Mouse (Mus musculus): ENCODE data around the gene Adam30. TPM values are rescaled to one million over a fixed set of nuclear protein-coding genes. Genes with fewer than 3 reads are reported as not detected.

The Adam30 gene
- polyA plus RNA-seq, 2 experiments, result 0.03 TPM; not detected in 1

DNA sequence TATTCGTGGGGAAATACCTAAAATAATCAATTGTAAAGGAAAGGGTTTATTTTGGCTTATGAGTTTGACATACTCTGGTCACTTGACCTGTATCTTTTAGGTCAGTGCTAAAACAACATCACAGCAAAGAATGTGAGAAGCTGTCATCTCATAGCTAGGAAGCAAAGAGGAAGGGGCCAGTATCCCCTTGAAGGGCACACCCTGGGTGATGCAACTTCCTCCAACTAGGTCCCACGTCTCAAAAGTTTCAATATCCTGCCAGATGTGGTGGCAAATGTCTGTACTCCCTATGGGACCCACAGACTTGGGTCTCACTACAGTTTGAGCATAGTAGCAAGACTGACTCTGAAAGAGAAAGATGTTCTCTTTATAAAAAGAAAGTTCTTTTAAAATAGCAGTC is 2.8 kb upstream of the Adam30 start:
- H3K27ac ChIP-seq (replicated peaks; ENCODE audit: low read depth, low read length), result no peak overlapping the region
- no peaks in the 10 kb centered on the region for H3K36me3 ChIP-seq (ENCODE audit: control insufficient read depth, insufficient read depth, low read length)
- no peak overlapping the region for H3K4me2 ChIP-seq (replicated peaks; ENCODE audit: low read depth, low read length, severe bottlenecking)
- H3K4me3 ChIP-seq (replicated peaks; ENCODE audit: low read length), result no peak overlapping the region
- 57% methylated on average over 2 of the region's 2 CpGs for WGBS
- ATAC-seq (ENCODE audit: low FRiP score, low read depth) (no peak), DNase-seq (ENCODE audit: low spot score) (no peak)
- TF ChIP-seq POLR2A (IDR thresholded peaks at IDR 0.05; ENCODE audit: borderline replicate concordance, extremely low read depth, insufficient read depth, insufficient read length), result no peak
- H3K4me1 ChIP-seq (ENCODE audit: control insufficient read depth, insufficient read depth, low read length), result no peaks in the 10 kb centered on the region
- no peaks in the 10 kb centered on the region for H3K9me3 ChIP-seq (ENCODE audit: control insufficient read depth, low read length)
- H3K9ac ChIP-seq (ENCODE audit: low read depth, low read length, severe bottlenecking), result no peak overlapping the region
- no peaks in the 10 kb centered on the region for H3K27me3 ChIP-seq (ENCODE audit: control insufficient read depth, insufficient read depth, low read length)

DNA sequence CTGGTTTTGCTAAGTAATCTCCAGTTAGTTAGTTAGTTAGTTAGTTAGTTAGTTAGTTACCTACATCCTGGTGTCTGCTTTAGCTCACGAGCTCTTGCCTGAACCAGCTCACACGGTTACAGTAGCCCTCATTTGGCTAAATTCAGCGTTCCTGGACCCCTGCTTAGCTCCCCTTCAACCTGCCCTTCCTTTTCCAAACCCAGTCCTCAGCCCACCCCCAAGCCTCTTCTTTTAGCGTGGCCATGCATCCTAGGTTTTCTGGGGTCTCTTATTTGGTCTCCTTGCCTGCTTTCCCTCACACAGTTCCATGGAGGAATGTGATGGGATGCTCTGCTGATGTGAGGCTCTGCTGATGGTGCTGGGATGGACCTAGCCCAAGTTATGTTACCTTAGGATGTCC is 1.8 kb upstream of the Adam30 start:
- H3K27ac ChIP-seq (replicated peaks; ENCODE audit: low read depth, low read length), result no peak overlapping the region
- H3K36me3 ChIP-seq (ENCODE audit: control insufficient read depth, insufficient read depth, low read length), result no peaks in the 10 kb centered on the region
- ATAC-seq (ENCODE audit: low FRiP score, low read depth), result no peak
- no peaks in the 10 kb centered on the region for H3K4me1 ChIP-seq (ENCODE audit: control insufficient read depth, insufficient read depth, low read length)
- DNase-seq (ENCODE audit: low spot score), result no peak
- no peak overlapping the region for H3K4me3 ChIP-seq (replicated peaks; ENCODE audit: low read length)
- no peak for TF ChIP-seq POLR2A (IDR thresholded peaks at IDR 0.05; ENCODE audit: borderline replicate concordance, extremely low read depth, insufficient read depth, insufficient read length)
- 71% methylated on average over 4 of the region's 4 CpGs for WGBS
- H3K9me3 ChIP-seq (ENCODE audit: control insufficient read depth, low read length), result no peaks in the 10 kb centered on the region
- H3K4me2 ChIP-seq (replicated peaks; ENCODE audit: low read depth, low read length, severe bottlenecking), result no peak overlapping the region
- H3K9ac ChIP-seq (ENCODE audit: low read depth, low read length, severe bottlenecking), result no peak overlapping the region
- no peaks in the 10 kb centered on the region for H3K27me3 ChIP-seq (ENCODE audit: control insufficient read depth, insufficient read depth, low read length)

DNA sequence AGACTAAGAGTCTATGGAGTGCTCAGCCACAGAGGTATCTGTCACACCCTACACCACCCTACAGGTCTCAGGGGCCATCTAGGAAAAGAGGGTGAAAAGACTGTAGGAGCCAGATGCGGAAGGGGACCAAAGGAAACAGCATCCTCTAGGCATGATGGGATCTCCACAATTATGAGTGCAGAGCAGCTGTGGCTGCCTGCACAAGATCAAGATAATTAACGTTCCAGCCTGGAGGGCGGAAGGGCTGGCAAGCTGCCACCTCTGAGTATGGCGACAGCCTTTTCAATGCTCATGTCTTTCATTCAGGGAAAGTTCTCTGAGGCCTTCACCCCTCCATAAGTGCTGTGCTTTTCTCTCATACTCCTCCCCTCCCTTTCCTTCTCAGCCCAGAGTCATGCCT is 1.1 kb upstream of the Adam30 start:
- Histone ChIP-seq H3K4me1 (ENCODE audit: control insufficient read depth, insufficient read depth, low read length) (no peaks in the 10 kb centered on the region), H3K36me3 (ENCODE audit: control insufficient read depth, insufficient read depth, low read length) (no peaks in the 10 kb centered on the region), H3K27ac (replicated peaks; ENCODE audit: low read depth, low read length) (no peak overlapping the region), H3K4me3 (replicated peaks; ENCODE audit: low read length) (no peak overlapping the region), H3K4me2 (replicated peaks; ENCODE audit: low read depth, low read length, severe bottlenecking) (no peak overlapping the region), H3K27me3 (ENCODE audit: control insufficient read depth, insufficient read depth, low read length) (no peaks in the 10 kb centered on the region), H3K9ac (ENCODE audit: low read depth, low read length, severe bottlenecking) (no peak overlapping the region), H3K9me3 (ENCODE audit: control insufficient read depth, low read length) (no peaks in the 10 kb centered on the region)
- WGBS, result 13% methylated on average over 4 of the region's 4 CpGs
- TF ChIP-seq POLR2A (IDR thresholded peaks at IDR 0.05; ENCODE audit: borderline replicate concordance, extremely low read depth, insufficient read depth, insufficient read length), result no peak
- DNase-seq (ENCODE audit: low spot score) (peak; percentile 57), ATAC-seq (ENCODE audit: low FRiP score, low read depth) (no peak)

DNA sequence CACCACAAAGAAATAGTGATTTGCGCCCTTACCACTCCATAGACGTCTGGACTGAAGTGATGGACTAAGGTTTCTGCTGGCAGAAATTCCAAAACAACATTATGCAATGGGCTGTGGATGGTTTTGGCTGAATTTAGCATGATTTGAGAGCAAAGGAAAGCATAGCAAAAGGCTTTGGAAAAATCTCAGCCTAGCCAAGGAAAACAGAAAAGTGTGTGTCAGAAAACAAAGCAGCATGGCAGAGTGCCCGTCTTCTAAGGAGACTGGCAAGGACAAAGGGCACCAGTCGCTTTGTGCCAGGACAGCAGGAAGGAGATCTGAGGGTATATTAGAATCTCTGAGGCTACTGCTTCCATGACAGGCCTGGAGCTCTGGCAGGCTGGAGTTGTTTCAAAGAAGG is 17.9 kb downstream of the Adam30 start:
- H3K4me2 ChIP-seq (replicated peaks; ENCODE audit: low read depth, low read length, severe bottlenecking), result no peak overlapping the region
- TF ChIP-seq POLR2A (IDR thresholded peaks at IDR 0.05; ENCODE audit: borderline replicate concordance, extremely low read depth, insufficient read depth, insufficient read length), result no peak
- no peak overlapping the region for H3K9ac ChIP-seq (ENCODE audit: low read depth, low read length, severe bottlenecking)
- H3K4me3 ChIP-seq (replicated peaks; ENCODE audit: low read length), result no peak overlapping the region
- 72% methylated on average over 4 of the region's 4 CpGs for WGBS
- ATAC-seq (ENCODE audit: low FRiP score, low read depth), result no peak
- H3K9me3 ChIP-seq (ENCODE audit: control insufficient read depth, low read length), result 0 out of 2 replicates have a peak, but pooled peaks cover 5% of the 10 kb centered on the region
- peak; percentile 67 for DNase-seq (ENCODE audit: low spot score)
- no peaks in the 10 kb centered on the region for H3K36me3 ChIP-seq (ENCODE audit: control insufficient read depth, insufficient read depth, low read length)
- H3K27me3 ChIP-seq (ENCODE audit: control insufficient read depth, insufficient read depth, low read length), result no peaks in the 10 kb centered on the region
- 0 out of 2 replicates have a peak, but pooled peaks cover 2% of the 10 kb centered on the region for H3K4me1 ChIP-seq (ENCODE audit: control insufficient read depth, insufficient read depth, low read length)
- peak overlapping the region; percentile 58 for H3K27ac ChIP-seq (replicated peaks; ENCODE audit: low read depth, low read length)

DNA sequence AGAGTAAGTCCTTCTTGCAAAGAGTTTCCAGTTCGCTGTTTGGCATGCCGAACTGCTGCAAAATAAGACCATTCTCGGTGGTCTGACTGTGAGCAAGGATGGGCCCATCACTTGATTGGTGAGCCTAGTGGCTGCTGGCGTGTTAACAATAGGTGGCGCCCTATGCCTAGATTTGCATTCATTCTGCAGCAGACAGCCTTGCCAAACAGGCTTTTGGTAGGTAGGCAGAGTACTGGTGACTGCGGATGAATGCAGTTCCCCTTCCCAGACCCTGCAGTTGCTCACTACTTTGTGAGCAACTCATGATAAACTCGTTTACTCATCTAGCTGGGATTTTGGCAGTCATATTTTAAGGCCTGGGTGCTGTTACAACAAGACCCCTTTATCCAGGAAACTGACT is 20.4 kb downstream of the Adam30 start:
- 26% methylated on average over 7 of the region's 7 CpGs for WGBS
- H3K4me2 ChIP-seq (replicated peaks; ENCODE audit: low read depth, low read length, severe bottlenecking), result no peak overlapping the region
- 0 out of 2 replicates have a peak, but pooled peaks cover 2% of the 10 kb centered on the region for H3K4me1 ChIP-seq (ENCODE audit: control insufficient read depth, insufficient read depth, low read length)
- H3K9me3 ChIP-seq (ENCODE audit: control insufficient read depth, low read length), result 0 out of 2 replicates have a peak, but pooled peaks cover 5% of the 10 kb centered on the region
- no peak overlapping the region for H3K4me3 ChIP-seq (replicated peaks; ENCODE audit: low read length)
- no peaks in the 10 kb centered on the region for H3K36me3 ChIP-seq (ENCODE audit: control insufficient read depth, insufficient read depth, low read length)
- TF ChIP-seq POLR2A (IDR thresholded peaks at IDR 0.05; ENCODE audit: borderline replicate concordance, extremely low read depth, insufficient read depth, insufficient read length), result no peak
- H3K27ac ChIP-seq (replicated peaks; ENCODE audit: low read depth, low read length), result no peak overlapping the region
- DNase-seq (ENCODE audit: low spot score) (peak; percentile 54), ATAC-seq (ENCODE audit: low FRiP score, low read depth) (no peak)
- H3K27me3 ChIP-seq (ENCODE audit: control insufficient read depth, insufficient read depth, low read length), result no peaks in the 10 kb centered on the region
- H3K9ac ChIP-seq (ENCODE audit: low read depth, low read length, severe bottlenecking), result no peak overlapping the region

All from limb, embryonic 14.5 days (tissue).